Mouse (Mus musculus) erythroblast, embryonic 14.5 days (primary cell): ENCODE measurements around the gene Fkbp5.

Experiments used
- GATA1 ChIP-seq: IDR thresholded peaks from 2 replicates; pipeline ENCODE4 v1.6.1; 2012; ENCODE audit warnings: low read length, inconsistent platforms, mixed read lengths
- TAL1 ChIP-seq: IDR thresholded peaks from 3 replicates; pipeline ENCODE4 v1.6.1; 2012; ENCODE audit warnings: low read length, inconsistent platforms, mixed read lengths

DNA sequence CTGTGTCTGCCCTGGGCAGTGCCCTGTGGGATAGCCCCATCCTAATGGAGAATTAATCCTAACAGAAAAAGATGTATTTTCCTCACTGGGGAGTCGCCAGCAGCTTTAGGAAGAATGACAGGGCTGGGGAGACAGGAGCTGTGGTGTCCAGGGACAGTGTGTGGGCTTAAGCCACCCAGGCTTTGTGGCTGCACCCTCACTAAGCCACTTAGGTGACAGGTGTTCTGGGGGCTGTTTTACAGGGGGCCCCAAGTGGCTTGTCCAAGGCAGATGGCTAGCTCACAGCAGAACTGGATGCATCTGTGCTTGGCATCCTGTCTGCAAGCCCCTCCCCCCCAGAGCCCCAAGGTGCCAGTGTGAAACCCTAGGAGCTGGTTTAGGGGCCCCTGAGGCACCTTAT is 145.4 kb downstream of the Fkbp5 start:
- no peak for TF ChIP-seq GATA1
- TF ChIP-seq TAL1, result no peak
